In the genomic region with DNA sequence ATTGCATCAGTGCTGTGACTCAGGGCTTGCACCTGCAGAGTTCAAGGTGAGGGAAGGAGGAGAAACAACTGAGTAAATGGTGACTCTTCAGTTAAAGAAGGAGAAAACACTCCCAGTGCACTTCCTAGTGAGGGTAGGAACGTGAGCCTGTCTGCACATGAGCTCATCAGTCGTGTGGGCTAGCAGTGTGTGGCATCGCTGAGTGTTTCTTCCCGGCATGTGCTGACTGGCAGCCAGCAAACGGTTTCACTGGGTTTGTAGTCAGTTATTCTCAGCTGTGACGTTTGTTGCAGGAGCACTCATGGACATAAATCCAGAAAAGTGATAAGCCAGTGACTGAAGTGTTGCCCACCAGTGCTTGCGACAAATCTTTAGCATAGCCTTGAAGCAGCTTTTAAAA, we compare ENCODE assay signal across 30 mouse cellular contexts. TPM values are rescaled to one million over a fixed set of nuclear protein-coding genes. Genes with fewer than 3 reads are reported as not detected.
DNase-seq lines count a peak whose midpoint lies in the region; ATAC-seq and TF ChIP-seq lines count a peak whose summit lies in the region.
"Had no signal": no experiment of that assay in that cellular context is flagged by ENCODE, and none has a peak within 500 bp of the region (broad histone marks: within the 10 kb centered on the region; RNA-seq: fewer than 3 reads in every experiment).

No protein-coding gene starts in this region.

- no peak for ATAC-seq in lung, postnatal 0 days
- ATAC-seq: CD4-positive, CD25-positive, alpha-beta regulatory T cell, adult 4 months; forebrain, embryonic 15.5 days; hindbrain, postnatal 0 days had no signal

- no peak overlapping the region for H3K4me3 ChIP-seq in lung, postnatal 0 days (ENCODE audit: low read depth, low read length)
- H3K4me3 ChIP-seq: embryonic facial prominence, embryonic 10.5 days; embryonic facial prominence, embryonic 13.5 days; erythroblast, embryonic 14.5 days; forebrain, embryonic 12.5 days; forebrain, embryonic 15.5 days; gastrocnemius, adult 2 months; heart, embryonic 10.5 days; heart, embryonic 13.5 days had no signal

- H3K4me1 ChIP-seq in lung, postnatal 0 days (ENCODE audit: insufficient read depth, low read depth, low read length), result no peaks in the 10 kb centered on the region
- H3K4me1 ChIP-seq: embryonic facial prominence, embryonic 10.5 days; embryonic facial prominence, embryonic 13.5 days; forebrain, embryonic 12.5 days; forebrain, embryonic 15.5 days; heart, embryonic 10.5 days; heart, embryonic 13.5 days had no signal

- no peak for TF ChIP-seq CTCF in lung, postnatal 0 days (IDR thresholded peaks at IDR 0.05)

- no peak overlapping the region for H3K4me2 ChIP-seq in lung, postnatal 0 days (replicated peaks; ENCODE audit: low read depth, low read length)
- H3K4me2 ChIP-seq: embryonic facial prominence, embryonic 13.5 days; forebrain, embryonic 12.5 days; forebrain, embryonic 15.5 days; heart, embryonic 13.5 days; hindbrain, embryonic 14.5 days had no signal

- no peak overlapping the region for H3K27ac ChIP-seq in lung, postnatal 0 days (ENCODE audit: low read length)
- H3K27ac ChIP-seq: embryonic facial prominence, embryonic 10.5 days; embryonic facial prominence, embryonic 13.5 days; forebrain, embryonic 12.5 days; forebrain, embryonic 15.5 days; gastrocnemius, adult 2 months; heart, embryonic 10.5 days; heart, embryonic 13.5 days; hindbrain, embryonic 14.5 days; hindbrain, postnatal 0 days had no signal

- 67% methylated on average over 7 of the region's 7 CpGs for WGBS in lung, postnatal 0 days

- no peaks in the 10 kb centered on the region for H3K36me3 ChIP-seq in lung, postnatal 0 days (ENCODE audit: insufficient read depth, low read length)
- H3K36me3 ChIP-seq: forebrain, embryonic 15.5 days; heart, embryonic 10.5 days had no signal

- H3K27me3 ChIP-seq in lung, postnatal 0 days (replicated peaks; ENCODE audit: insufficient read depth, low read length), result no peaks in the 10 kb centered on the region
- H3K27me3 ChIP-seq: embryonic facial prominence, embryonic 13.5 days; forebrain, embryonic 15.5 days; heart, embryonic 13.5 days had no signal

- peak; percentile 21 for DNase-seq in layer of hippocampus, adult 9-11 months
- no peak for DNase-seq in layer of hippocampus, postnatal 25 days (ENCODE audit: extremely low spot score in 1 of 2, low spot score in 1 of 2)
- DNase-seq in left cerebral cortex, postnatal 36 days (ENCODE audit: low spot score in 2 of 2), result peak; percentile 9 to 11
- no peak for DNase-seq in left cerebral cortex, adult 11 months (ENCODE audit: low spot score)
- peak; percentile 35 for DNase-seq in brain, adult 2 months (ENCODE audit: low read depth, low spot score)
- no peak for DNase-seq in lung, postnatal 0 days (ENCODE audit: low spot score)
- DNase-seq: adrenal gland, adult 2 months; adrenal gland, postnatal 14 days; cerebellum, adult 11-12 months; cerebellum, adult 8-10 months; cerebellum, postnatal 10 days; cerebellum, postnatal 36 days; embryo, embryonic 11 days; gastrocnemius, adult 2 months; gastrocnemius, postnatal 14 days; heart, adult 18-20 months; heart, postnatal 14 days; heart, postnatal 4 days had no signal

- no peaks in the 10 kb centered on the region for H3K9me3 ChIP-seq in lung, postnatal 0 days (ENCODE audit: low read length)
- H3K9me3 ChIP-seq: embryonic facial prominence, embryonic 10.5 days; embryonic facial prominence, embryonic 13.5 days; forebrain, embryonic 12.5 days; forebrain, embryonic 15.5 days; heart, embryonic 10.5 days; heart, embryonic 13.5 days had no signal

- no peak overlapping the region for H3K9ac ChIP-seq in lung, postnatal 0 days (replicated peaks; ENCODE audit: low read depth)
- H3K9ac ChIP-seq: embryonic facial prominence, embryonic 13.5 days; forebrain, embryonic 12.5 days; forebrain, embryonic 15.5 days; heart, embryonic 13.5 days; hindbrain, embryonic 14.5 days had no signal

- intact Hi-C loops in left cerebral cortex, postnatal 36 days (cut with DNase I), result no loop called here

- no peak for TF ChIP-seq EP300 in lung, postnatal 0 days (IDR thresholded peaks at IDR 0.05)

RNA-seq across cellular contexts. Expression of gene Epgn, which starts 47.0 kb away (rescaled TPM):
- under 1 TPM; 0.40 to 0.44 TPM for total RNA-seq in layer of hippocampus, postnatal 25 days (2021)
- under 1 TPM in 1 of 2 experiments, not detected in 1; 0.23 TPM for total RNA-seq in left cerebral cortex, postnatal 36 days (2021)
- polyA plus RNA-seq in lung, postnatal 0 days (2015; fragmentation: Nextera tagmentation; extraction: Ambion mirVana), result not detected in 2 replicates
- total RNA-seq: adrenal gland, adult 2 months; adrenal gland, postnatal 14 days; adrenal gland, postnatal 4 days; MEL had no signal
- polyA plus RNA-seq: adrenal gland, adult 2 months; CD4-positive, CD25-positive, alpha-beta regulatory T cell, adult 4 months; erythroblast, embryonic 14.5 days; hindbrain, embryonic 14.5 days; hindbrain, postnatal 0 days had no signal

RNA-seq across cellular contexts. Expression of gene Mthfd2l, which starts 49.4 kb away (rescaled TPM):
- 10 to 100 TPM; 13.7 to 15.8 TPM for total RNA-seq in layer of hippocampus, postnatal 25 days (2021)
- total RNA-seq in left cerebral cortex, postnatal 36 days (2021), result 10 to 100 TPM; 17.0 to 17.8 TPM
- polyA plus RNA-seq in lung, postnatal 0 days (2015; fragmentation: Nextera tagmentation; extraction: Ambion mirVana), result 39.2 and 41.0 TPM in 2 replicates
- total RNA-seq: MEL had no signal

Comparison
In these comparisons a context has a peak if more than half of its experiments do, and no peak if none do; other contexts are left out.
1. DNase-seq: peak in layer of hippocampus, adult 9-11 months (single experiment), left cerebral cortex, postnatal 36 days (2 of 2) and brain, adult 2 months (single experiment); none in layer of hippocampus, postnatal 25 days (0 of 2), left cerebral cortex, adult 11 months (single experiment) and lung, postnatal 0 days (single experiment).